Mouse (Mus musculus) spleen, embryonic (tissue): ENCODE results near the gene Npas2.

Experiments used
- CTCF ChIA-PET: fragments of 350-600 bp; sonication (Branson Sonifier 250); formaldehyde crosslinking; loops from one replicate; lab custom pipeline; 2022; lab: Charles Lee

Gene Npas2

DNA sequence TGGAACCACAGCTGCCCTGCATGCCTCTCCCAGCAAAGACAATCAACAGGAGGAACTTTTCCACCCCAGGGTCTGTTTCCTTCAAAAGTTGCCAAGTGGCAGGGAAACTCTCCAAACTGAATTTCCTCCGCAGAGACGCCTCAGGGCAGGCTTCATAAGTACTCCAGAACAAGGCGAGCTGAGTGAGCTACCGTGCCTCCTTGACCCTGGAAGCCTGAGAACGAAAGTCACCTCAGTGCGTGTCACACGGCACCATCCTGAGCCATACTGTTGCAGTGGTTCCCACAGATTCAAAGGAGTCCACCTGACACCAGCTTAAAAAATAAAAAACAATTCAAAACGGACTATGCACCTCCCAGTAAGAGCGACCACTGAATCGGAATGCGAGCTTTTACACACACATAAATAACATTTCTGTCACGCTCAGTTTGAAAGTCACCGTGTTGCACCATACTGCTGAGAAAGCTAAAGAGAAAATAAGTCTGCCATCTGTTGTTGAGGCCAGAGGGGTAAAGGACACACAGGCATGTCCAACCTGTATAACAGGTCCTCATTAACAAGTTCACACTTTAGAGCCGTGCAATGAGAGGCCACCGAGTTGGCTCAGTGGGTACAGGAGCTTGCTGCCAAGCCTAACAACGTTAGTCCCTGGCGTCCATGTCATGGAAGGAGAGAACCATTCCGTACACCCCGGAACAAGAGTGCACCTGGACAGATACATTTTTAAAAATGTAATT, 216.7 kb downstream of the Npas2 start:
- CTCF ChIA-PET = no interaction called here
